ENCODE assay signal across 10 mouse cellular contexts in genomic region chr14:79290683-79291425, GRCm38 (mm10). TPM values are rescaled to one million over a fixed set of nuclear protein-coding genes. Genes with fewer than 3 reads are reported as not detected.
DNase-seq lines count a peak whose midpoint lies in the region; ATAC-seq and TF ChIP-seq lines count a peak whose summit lies in the region.
"Had no signal": no experiment of that assay in that cellular context is flagged by ENCODE, and none has a peak within 500 bp of the region (broad histone marks: within the 10 kb centered on the region; RNA-seq: fewer than 3 reads in every experiment).

No protein-coding gene starts in this region.

- H3K4me3 ChIP-seq in thymus, adult 2 months (ENCODE audit: control insufficient read depth, insufficient read depth, low read length), result no peak overlapping the region
- no peak overlapping the region for H3K4me3 ChIP-seq in liver, embryonic 16.5 days (ENCODE audit: low read depth, low read length)

- no peaks in the 10 kb centered on the region for H3K27me3 ChIP-seq in thymus, adult 2 months (ENCODE audit: control insufficient read depth, insufficient read depth, low read length)
- H3K27me3 ChIP-seq in liver, embryonic 16.5 days (ENCODE audit: control insufficient read depth, insufficient read depth, low read depth, low read length), result no peaks in the 10 kb centered on the region

- no peak for DNase-seq in frontal cortex, adult 2 months (ENCODE audit: extremely low spot score in 1 of 2, low spot score in 1 of 2)
- DNase-seq in thymus, adult 2 months, result no peak
- no peak for DNase-seq in thymus, postnatal 0 days (ENCODE audit: low spot score)
- no peak for DNase-seq in spleen, postnatal 36 days (ENCODE audit: low spot score in 2 of 2)
- no peak for DNase-seq in gastrocnemius, adult 8-10 months (ENCODE audit: low spot score in 2 of 2)
- DNase-seq in gastrocnemius, postnatal 36 days, result no peak
- DNase-seq: lung, postnatal 4 days had no signal

- intact Hi-C loops in gastrocnemius, postnatal 36 days (cut with DNase I), result no loop called here

- no peaks in the 10 kb centered on the region for H3K9me3 ChIP-seq in liver, embryonic 16.5 days (replicated peaks; ENCODE audit: control insufficient read depth, low read length)

- H3K27ac ChIP-seq in thymus, adult 2 months (ENCODE audit: control insufficient read depth, insufficient read depth, low read length), result peak overlapping the region; percentile 68; the same call in 1 of the 2 replicates
- H3K27ac ChIP-seq in liver, embryonic 16.5 days (ENCODE audit: low read length), result peak overlapping the region; percentile 56

- TF ChIP-seq POLR2A in thymus, adult 2 months (IDR thresholded peaks at IDR 0.05; ENCODE audit: control insufficient read depth, extremely low read depth, insufficient read depth, low read length, poor library complexity), result no peak

- peaks cover 62% of the 10 kb centered on the region for H3K36me3 ChIP-seq in thymus, adult 2 months (ENCODE audit: control insufficient read depth, insufficient read depth, low read length)
- peaks cover 52% of the 10 kb centered on the region for H3K36me3 ChIP-seq in liver, embryonic 16.5 days (ENCODE audit: control insufficient read depth, insufficient read depth)

- H3K4me2 ChIP-seq in liver, embryonic 16.5 days (ENCODE audit: low read depth, low read length), result no peak overlapping the region

- peak; percentile 35; the same call in 1 of the 2 replicates for ATAC-seq in frontal cortex, adult (ENCODE audit: low TSS enrichment)
- no peak for ATAC-seq in liver, embryonic 16.5 days (ENCODE audit: low read depth)

- no peak overlapping the region for H3K9ac ChIP-seq in liver, embryonic 16.5 days (ENCODE audit: low read depth, low read length)

- WGBS in thymus, adult 2 months, result 82% methylated on average over 15 of the region's 15 CpGs
- WGBS in liver, embryonic 16.5 days (ENCODE audit: insufficient replicate concordance), result 55% methylated on average over 15 of the region's 15 CpGs

- peaks cover 52% of the 10 kb centered on the region for H3K4me1 ChIP-seq in thymus, adult 2 months (replicated peaks; ENCODE audit: control insufficient read depth, insufficient read depth, low read length)
- H3K4me1 ChIP-seq in liver, embryonic 16.5 days (ENCODE audit: control insufficient read depth, low read depth, low read length), result peaks cover 53% of the 10 kb centered on the region

- TF ChIP-seq CTCF in thymus, adult 2 months (IDR thresholded peaks at IDR 0.05; ENCODE audit: borderline replicate concordance, control insufficient read depth, extremely low read depth, insufficient read depth, low read length, poor library complexity), result no peak

RNA-seq across cellular contexts. Expression of gene Rgcc, which starts 10.6 kb away (rescaled TPM):
- 88.9 and 107 TPM in 2 replicates for polyA plus RNA-seq in frontal cortex, adult 2 months (2012; rRNA removed)
- polyA plus RNA-seq in thymus, adult 2 months (2012; rRNA removed), result 880 and 889 TPM in 2 replicates
- polyA plus RNA-seq in thymus, postnatal 0 days (2015; fragmentation: Nextera tagmentation; extraction: Ambion mirVana), result 552 and 560 TPM in 2 replicates
- polyA plus RNA-seq in liver, embryonic 16.5 days (2015; fragmentation: Nextera tagmentation; extraction: Ambion mirVana), result 237 and 262 TPM in 2 replicates
- total RNA-seq in gastrocnemius, adult 8-10 months (2022), result 10 to 100 TPM; 40.3 to 72.6 (median 66.7) TPM
- 10 to 100 TPM; 36.2 to 47.3 TPM for total RNA-seq in gastrocnemius, postnatal 36 days (2021)

RNA-seq across cellular contexts. Expression of gene Zfp957, which starts 43.7 kb away (rescaled TPM):
- polyA plus RNA-seq in frontal cortex, adult 2 months (2012; rRNA removed), result not detected in 2 replicates
- not detected in 2 replicates for polyA plus RNA-seq in thymus, adult 2 months (2012; rRNA removed)
- polyA plus RNA-seq in thymus, postnatal 0 days (2015; fragmentation: Nextera tagmentation; extraction: Ambion mirVana), result not detected in 2 replicates
- not detected in 2 replicates for polyA plus RNA-seq in liver, embryonic 16.5 days (2015; fragmentation: Nextera tagmentation; extraction: Ambion mirVana)
- total RNA-seq in gastrocnemius, adult 8-10 months (2022), result not detected
- total RNA-seq in gastrocnemius, postnatal 36 days (2021), result not detected
- polyA plus RNA-seq: C2C12 had no signal
